Mouse (Mus musculus) A20 (cell line): Measurements from ENCODE around the gene Sim2.

Experiments used
- DNase-seq: peaks from one replicate; pipeline ENCODE4 v3.0.0-alpha.2; 2011; ENCODE audit warnings: low read depth, low spot score

The Sim2 gene

GRCm38 (mm10) chr16:94078318-94079074 is 6.2 kb upstream of the Sim2 start:
- DNase-seq = no peak

- DNase-seq = no peak
Measured at GRCm38 (mm10) chr16:94079075-94079855, 5.5 kb upstream of the Sim2 start.

GRCm38 (mm10) chr16:94079856-94080555 is 4.7 kb upstream of the Sim2 start:
- DNase-seq = no peak

GRCm38 (mm10) chr16:94081596-94081995 is 3.1 kb upstream of the Sim2 start:
- DNase-seq = no peak

GRCm38 (mm10) chr16:94081996-94082708 is 2.6 kb upstream of the Sim2 start:
- DNase-seq = no peak

GRCm38 (mm10) chr16:94082960-94083847 is 1.5 kb upstream of the Sim2 start:
- DNase-seq = no peak

GRCm38 (mm10) chr16:94083848-94084525 is 744 bp upstream of the Sim2 start:
- DNase-seq = no peak

- no peak for DNase-seq
Measured at GRCm38 (mm10) chr16:94085603-94086285, 1.0 kb downstream of the Sim2 start.

GRCm38 (mm10) chr16:94086701-94087569 is 2.2 kb downstream of the Sim2 start:
- no peak for DNase-seq

- DNase-seq = no peak
Measured at GRCm38 (mm10) chr16:94087570-94088225, 3.0 kb downstream of the Sim2 start.

GRCm38 (mm10) chr16:94088226-94088748 is 3.6 kb downstream of the Sim2 start:
- DNase-seq = no peak

GRCm38 (mm10) chr16:94088819-94089692 is 4.3 kb downstream of the Sim2 start:
- no peak for DNase-seq

GRCm38 (mm10) chr16:94092511-94093150 is 7.9 kb downstream of the Sim2 start:
- no peak for DNase-seq

GRCm38 (mm10) chr16:94093151-94093863 is 8.6 kb downstream of the Sim2 start:
- DNase-seq = no peak

- no peak for DNase-seq
Measured at GRCm38 (mm10) chr16:94094251-94095108, 9.7 kb downstream of the Sim2 start.
